Mouse (Mus musculus) heart, adult 2 months (tissue): Measurements from ENCODE around the gene Brd2. TPM values are rescaled to one million over a fixed set of nuclear protein-coding genes. Genes with fewer than 3 reads are reported as not detected.
"Not testable (repeated sequence)": the region's sequence is repeated elsewhere in the genome, so short reads cannot be mapped to it uniquely, and the experiment has no call there.

Source experiments
- DNase-seq, 2 experiments: peaks; one replicate each; pipeline ENCODE4 v3.0.0; 2021
- H3K27ac ChIP-seq: fragments of 200-600 bp; 2 replicates; pipeline ENCODE4 v1.8.1; 2022
- H3K27me3 ChIP-seq: fragments of 200-500 bp; 2 replicates; pipeline ENCODE4 v1.6.1; 2012; ENCODE audit warnings: mild to moderate bottlenecking, low read length, inconsistent platforms, mixed read lengths; ENCODE audit not compliant: control insufficient read depth, insufficient read depth
- H3K36me3 ChIP-seq: fragments of 200-500 bp; 2 replicates; pipeline ENCODE4 v1.6.1; 2012; ENCODE audit warnings: low read length, inconsistent platforms; ENCODE audit not compliant: control insufficient read depth, insufficient read depth
- H3K4me1 ChIP-seq: fragments of 200-500 bp; 2 replicates; pipeline ENCODE4 v1.6.1; 2011; ENCODE audit warnings: low read length; ENCODE audit not compliant: control insufficient read depth, insufficient read depth
- H3K4me3 ChIP-seq: fragments of 200-600 bp; 2 replicates; pipeline ENCODE4 v1.8.1; 2022
- H3K79me2 ChIP-seq: fragments of 200-500 bp; replicated peaks from 2 replicates; pipeline ENCODE4 v1.6.1; 2012; ENCODE audit warnings: mild to moderate bottlenecking, inconsistent platforms, low read length, moderate library complexity, mixed read lengths; ENCODE audit not compliant: control insufficient read depth, insufficient read depth
- H3K9ac ChIP-seq: fragments of 200-500 bp; 2 replicates; pipeline ENCODE4 v1.6.1; 2012; ENCODE audit warnings: low read depth, mild to moderate bottlenecking, control low read depth, inconsistent platforms, low read length, mixed read lengths
- CTCF ChIP-seq: fragments of 200-600 bp; IDR thresholded peaks from 2 replicates; pipeline ENCODE4 v1.8.1; 2022; ENCODE audit warnings: antibody characterized with exemption, mild to moderate bottlenecking, moderate library complexity
- EP300 ChIP-seq: fragments of 200-500 bp; IDR thresholded peaks from 2 replicates; pipeline ENCODE4 v1.6.1; 2011; ENCODE audit warnings: low read depth, low read length, control low read depth; ENCODE audit not compliant: insufficient read depth
- POLR2A ChIP-seq: fragments of 200-500 bp; IDR thresholded peaks from 2 replicates; pipeline ENCODE4 v1.6.1; 2011; ENCODE audit warnings: mild to moderate bottlenecking, low read depth, low read length, control low read depth; ENCODE audit not compliant: insufficient read depth
- WGBS: fragments of 180-500 bp; shearing (Covaris S2); methylation state at CpG from one replicate; pipeline ENCODE4 v1.1.7; 2018; 5-methylcytosine and 5-hydroxymethylcytosine counted together
- intact Hi-C: fragments of 180-260 bp; cut with DNase I; formaldehyde crosslinking; loops from one replicate; pipeline ENCODE4 v1.15.1; 2025
- polyA plus RNA-seq: library from polyadenylated mRNA; depleted of rRNA; stranded (reverse); fragments of >200 nt; gene quantifications from 2 replicates; pipeline ENCODE4 v1.2.3, GENCODE M21; 2012
- total RNA-seq, 2 experiments: library from RNA; stranded (reverse); gene quantifications; 2 replicates each; pipeline ENCODE4 v1.2.3; 2021

The Brd2 gene
- total and polyA plus RNA-seq, 3 experiments = 67.6 to 78.9 (median 71.1) TPM

DNA sequence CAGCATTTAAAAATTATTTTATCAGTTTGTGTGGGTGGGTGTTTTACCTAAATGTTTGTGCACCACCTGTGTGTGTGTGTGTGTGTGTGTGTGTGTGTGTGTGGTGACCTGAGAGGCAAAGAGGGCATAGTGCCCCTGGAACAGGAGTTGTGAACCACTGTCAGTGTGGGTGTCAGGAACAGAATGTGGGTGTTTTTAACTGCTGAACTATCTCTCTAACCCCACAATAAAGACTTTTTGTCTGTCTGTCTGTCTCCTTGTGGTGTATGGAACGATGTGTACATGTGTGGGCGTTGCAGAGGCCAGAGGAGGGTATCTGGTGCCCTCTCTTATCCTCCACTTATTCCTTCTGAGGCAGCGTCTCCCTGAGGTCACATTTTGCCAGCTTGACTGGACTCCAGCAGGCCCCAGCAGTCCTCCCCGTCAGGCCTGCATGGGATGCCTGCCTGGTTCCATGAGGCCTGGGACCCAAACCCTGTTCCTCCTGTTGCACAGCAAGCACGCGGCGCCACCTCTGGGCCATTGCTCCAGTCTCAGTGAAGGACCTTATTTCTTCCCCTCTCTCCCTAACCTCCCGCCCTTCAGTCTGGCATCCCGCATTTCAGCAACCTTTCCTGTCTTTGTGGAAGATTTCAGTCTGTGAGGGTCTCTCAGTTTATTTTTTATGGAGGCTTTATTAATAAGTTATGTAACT, 41.9 kb upstream of the Brd2 start:
- H3K9ac ChIP-seq = no peak overlapping the region

DNA sequence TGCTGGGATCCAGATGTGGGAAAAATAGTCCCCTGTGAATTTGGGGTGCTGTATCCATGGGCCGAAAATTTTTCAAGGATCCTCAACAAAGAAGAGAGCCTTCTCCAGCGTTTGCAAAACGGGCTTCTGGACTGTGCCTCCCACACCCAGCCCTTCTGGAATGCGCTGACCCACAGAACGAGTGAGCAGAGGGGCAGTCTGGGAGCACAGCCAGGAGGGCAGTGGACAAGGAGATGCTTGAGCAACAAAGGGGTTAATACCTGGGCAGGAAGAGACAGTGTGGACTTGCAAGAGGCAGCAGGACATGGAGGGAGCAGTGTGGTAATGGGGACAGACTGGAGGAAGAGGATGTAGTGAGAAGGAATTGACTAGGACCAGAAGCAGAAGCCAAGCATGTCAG, 33.1 kb upstream of the Brd2 start:
- no peaks in the 10 kb centered on the region for H3K79me2 ChIP-seq
- H3K9ac ChIP-seq = no peak overlapping the region
- H3K36me3 ChIP-seq = no peaks in the 10 kb centered on the region
- WGBS = 40% methylated on average over 5 of the region's 5 CpGs
- TF ChIP-seq EP300 = no peak
- no peaks in the 10 kb centered on the region for H3K4me1 ChIP-seq
- no peak overlapping the region for H3K27ac ChIP-seq
- intact Hi-C loops = no loop called here
- no peak for DNase-seq
- H3K27me3 ChIP-seq = no peaks in the 10 kb centered on the region; the same call in 1 of the 2 replicates
- H3K4me3 ChIP-seq = no peak overlapping the region

More for the DNA sequence above, 41.9 kb upstream of the Brd2 start:
- Histone ChIP-seq H3K79me2 (no peaks in the 10 kb centered on the region), H3K4me3 (no peak overlapping the region), H3K27me3 (no peaks in the 10 kb centered on the region; the same call in 1 of the 2 replicates), H3K27ac (no peak overlapping the region), H3K36me3 (no peaks in the 10 kb centered on the region), H3K4me1 (no peaks in the 10 kb centered on the region)
- intact Hi-C loops = no loop called here
- WGBS = 42% methylated on average over 9 of the region's 9 CpGs
- no peak for TF ChIP-seq EP300
- TF ChIP-seq POLR2A = no peak
- peak; percentile 41 for TF ChIP-seq CTCF
- no peak for DNase-seq

DNA sequence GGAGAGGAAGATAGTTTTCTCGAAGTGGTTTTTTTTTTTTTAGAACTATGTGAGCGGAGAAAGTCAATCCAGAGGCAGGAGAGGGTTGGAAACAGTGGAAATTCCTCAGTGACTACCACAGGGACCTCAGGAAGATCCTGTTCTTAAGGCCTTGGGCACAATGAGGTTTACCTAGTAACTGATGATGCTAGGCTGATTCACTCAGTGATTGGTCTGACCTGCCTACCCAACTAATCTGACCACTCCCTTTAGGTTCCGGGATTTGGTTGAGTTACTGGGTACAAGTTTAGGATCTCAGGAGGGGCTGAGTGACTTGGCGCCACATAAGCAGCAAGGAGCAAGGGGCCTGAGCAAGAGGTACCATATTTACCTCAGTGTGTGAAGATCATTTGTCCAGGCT, 30.5 kb upstream of the Brd2 start, which contains the start of gene H2-DMb1:
Gene H2-DMb1, plus strand, starts transcription at position 150 of the 400 bp plus-strand sequence.
- no peak within 1 kb of the TSS for H3K4me3 ChIP-seq
- H3K27me3 ChIP-seq = no peaks in the 10 kb centered on the region
- no peaks in the 10 kb centered on the region for H3K79me2 ChIP-seq
- no peak within 1 kb of the TSS for H3K27ac ChIP-seq
- peak within 1 kb of the TSS; percentile 14; the same call in 1 of the 2 replicates for H3K9ac ChIP-seq
- H3K4me1 ChIP-seq = no peaks in the 10 kb centered on the region
- intact Hi-C loops = no loop called here
- 45% methylated on average over 4 of the region's 4 CpGs for WGBS
- no peaks in the 10 kb centered on the region for H3K36me3 ChIP-seq
- TF ChIP-seq POLR2A = no peak
- TF ChIP-seq CTCF = no peak
- TF ChIP-seq EP300 = no peak
- peak in 1 of 2 experiments; percentile 53 for DNase-seq

DNA sequence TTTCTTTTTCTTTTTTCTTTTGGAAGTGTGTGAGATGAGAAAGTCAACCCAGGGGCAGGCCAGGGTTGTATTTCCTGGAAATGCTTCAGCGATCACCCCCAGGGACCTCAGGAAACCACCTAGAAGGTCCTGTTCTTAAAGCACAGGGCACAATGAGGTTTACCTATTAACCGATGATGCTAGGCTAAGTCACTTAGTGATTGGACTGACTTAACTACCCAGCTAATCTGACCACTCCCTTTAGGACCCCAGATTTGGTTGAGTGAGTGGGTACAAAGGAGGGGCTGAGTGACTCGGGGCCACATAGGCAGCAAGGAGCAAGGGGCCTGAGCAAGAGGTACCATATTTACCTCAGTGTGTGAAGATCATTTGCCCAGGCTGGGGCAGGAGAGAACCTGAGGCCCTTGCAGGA, 22.5 kb upstream of the Brd2 start:
- TF ChIP-seq POLR2A (no peak), EP300 (no peak), CTCF (no peak)
- Histone ChIP-seq H3K4me1 (peaks cover 4% of the 10 kb centered on the region; the same call in 1 of the 2 replicates), H3K9ac (no peak overlapping the region), H3K79me2 (no peaks in the 10 kb centered on the region), H3K36me3 (no peaks in the 10 kb centered on the region), H3K27ac (no peak overlapping the region), H3K27me3 (peaks cover 2% of the 10 kb centered on the region; the same call in 1 of the 2 replicates), H3K4me3 (no peak overlapping the region)
- 68% methylated on average over 3 of the region's 3 CpGs for WGBS
- intact Hi-C loops = no loop called here
- peak in 1 of 2 experiments; percentile 32 for DNase-seq

DNA sequence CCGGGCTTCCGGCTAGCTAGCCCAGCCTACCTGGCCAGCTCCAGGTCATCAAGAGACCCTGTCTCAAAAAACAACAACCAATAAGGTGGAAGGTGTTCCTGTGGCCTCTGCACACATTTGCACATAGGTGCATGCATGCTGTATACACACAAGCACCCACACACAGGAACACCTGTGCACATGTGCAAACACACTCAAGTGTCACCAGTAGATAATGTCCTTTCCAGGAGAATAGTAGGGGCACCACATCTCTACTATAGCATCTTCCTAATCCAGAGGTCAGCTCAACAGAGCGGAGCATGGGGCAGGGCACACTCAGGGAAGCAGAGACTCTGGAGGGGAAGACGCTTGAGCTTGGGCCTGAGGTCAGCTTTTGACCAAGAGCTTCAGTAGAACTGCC, 21.8 kb upstream of the Brd2 start:
- H3K27me3 ChIP-seq, H3K79me2 ChIP-seq, DNase-seq, H3K36me3 ChIP-seq, intact Hi-C loops, H3K4me3 ChIP-seq, H3K9ac ChIP-seq, H3K27ac ChIP-seq, H3K4me1 ChIP-seq: not testable (repeated sequence)
- 88% methylated on average over 4 of the region's 4 CpGs for WGBS

DNA sequence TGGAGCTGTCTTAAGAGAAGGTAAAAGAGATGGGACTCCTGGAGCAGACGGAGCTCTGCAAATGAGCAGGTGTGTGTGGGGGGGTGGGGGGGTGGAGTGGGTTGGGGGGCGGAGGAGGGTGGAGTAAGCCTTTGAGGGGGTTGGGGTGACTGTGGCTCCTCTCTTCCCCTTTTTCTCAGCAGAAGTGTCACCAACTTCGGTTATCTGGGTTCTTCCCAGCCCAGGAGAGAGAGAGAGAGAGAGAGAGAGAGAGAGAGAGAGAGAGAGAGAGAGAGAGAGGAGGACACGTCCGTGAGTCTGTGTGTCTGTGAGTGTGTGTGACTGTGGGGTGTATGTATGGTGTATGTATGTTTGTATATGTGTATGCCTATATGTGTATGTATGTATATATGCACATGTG, 21.0 kb upstream of the Brd2 start:
- WGBS = 59% methylated on average over 5 of the region's 5 CpGs
- H3K79me2 ChIP-seq = no peaks in the 10 kb centered on the region

More for the DNA sequence above, 21.0 kb upstream of the Brd2 start:
- H3K27me3 ChIP-seq = peaks cover 2% of the 10 kb centered on the region
- H3K27ac ChIP-seq = no peak overlapping the region
- DNase-seq = no peak
- intact Hi-C loops = no loop called here
- no peak overlapping the region for H3K4me3 ChIP-seq
- H3K4me1 ChIP-seq = peaks cover 4% of the 10 kb centered on the region; the same call in 1 of the 2 replicates
- TF ChIP-seq EP300 (no peak), CTCF (no peak), POLR2A (no peak)
- H3K9ac ChIP-seq = no peak overlapping the region
- H3K36me3 ChIP-seq = no peaks in the 10 kb centered on the region
